Mouse (Mus musculus) bone marrow macrophage, adult 2 months (primary cell): Measurements from ENCODE around the gene Il9r. TPM values are rescaled to one million over a fixed set of nuclear protein-coding genes. Genes with fewer than 3 reads are reported as not detected.
"Not testable (repeated sequence)": the region's sequence is repeated elsewhere in the genome, so short reads cannot be mapped to it uniquely, and the experiment has no call there.

Experiments
- H3K27ac ChIP-seq: 2 replicates; pipeline ENCODE4 v1.5.1; 2012; ENCODE audit warnings: low read depth, low read length; ENCODE audit not compliant: insufficient read depth
- H3K4me1 ChIP-seq: 2 replicates; pipeline ENCODE4 v1.6.1; 2012; ENCODE audit warnings: low read length; ENCODE audit not compliant: control insufficient read depth, insufficient read depth
- H3K4me3 ChIP-seq: 2 replicates; pipeline ENCODE4 v1.5.1; 2012; ENCODE audit warnings: mild to moderate bottlenecking, low read length, moderate library complexity; ENCODE audit not compliant: insufficient read depth
- CTCF ChIP-seq: IDR thresholded peaks from 2 replicates; pipeline ENCODE4 v1.5.1; 2012; ENCODE audit warnings: low read depth, mild to moderate bottlenecking, low read length, moderate library complexity
- POLR2A ChIP-seq: IDR thresholded peaks from 2 replicates; pipeline ENCODE4 v1.6.1; 2012; ENCODE audit warnings: mild to moderate bottlenecking, low read depth, low read length, borderline replicate concordance
- polyA plus RNA-seq: library from polyadenylated mRNA; stranded (reverse); fragments of >200 nt; gene quantifications from 2 replicates; pipeline ENCODE4 v1.2.4, GENCODE M21; 2012; ENCODE audit not compliant: missing spikeins, insufficient read depth, insufficient read length

Il9r gene
- polyA plus RNA-seq, 1 experiment, result not detected

DNA sequence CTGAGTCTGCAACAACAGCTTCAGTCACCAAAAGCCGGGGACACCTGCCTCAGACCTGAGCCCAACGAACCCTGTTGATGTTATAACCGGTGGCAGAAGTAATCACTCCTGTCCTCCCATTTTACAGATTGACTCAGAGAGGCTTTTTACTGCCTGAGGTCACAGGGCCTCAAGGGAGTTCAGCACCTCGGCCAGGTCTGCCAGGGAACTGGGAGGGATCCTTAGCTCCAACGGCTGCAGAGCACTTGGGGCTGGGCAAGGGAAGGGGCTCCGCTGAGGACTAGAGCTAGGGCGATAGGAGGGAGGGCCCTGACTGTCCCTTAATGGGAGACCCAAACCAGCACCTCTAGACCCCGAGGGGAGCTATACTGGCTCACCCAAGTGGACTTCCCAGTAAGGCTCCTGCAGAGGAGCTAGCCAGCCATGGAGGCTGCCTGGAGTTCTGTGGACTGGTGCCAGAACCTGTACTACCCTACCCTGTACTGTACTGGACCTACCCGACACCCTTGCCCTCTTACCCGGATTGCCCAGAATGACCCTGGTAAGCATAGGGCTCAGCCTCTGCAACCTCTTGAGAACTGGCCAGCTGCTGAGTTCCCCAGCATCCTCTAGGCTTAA, 20.6 kb upstream of the Il9r start:
- no peak for TF ChIP-seq CTCF
- TF ChIP-seq POLR2A, result no peak
- Histone ChIP-seq H3K27ac (no peak overlapping the region), H3K4me3 (peak overlapping the region; percentile 72), H3K4me1 (peaks cover 41% of the 10 kb centered on the region)

GRCm38 (mm10) chr11:32219287-32219686, 19.2 kb upstream of the Il9r start:
- TF ChIP-seq CTCF (no peak), POLR2A (no peak)
- Histone ChIP-seq H3K27ac (no peak overlapping the region), H3K4me1 (peaks cover 29% of the 10 kb centered on the region), H3K4me3 (no peak overlapping the region)

- H3K4me1 ChIP-seq, result peaks cover 21% of the 10 kb centered on the region
- H3K4me3 ChIP-seq, result no peak overlapping the region
- TF ChIP-seq POLR2A, result no peak
- no peak for TF ChIP-seq CTCF
- H3K27ac ChIP-seq, result no peak overlapping the region
Observed at GRCm38 (mm10) chr11:32218501-32219050, 18.5 kb upstream of the Il9r start.

DNA sequence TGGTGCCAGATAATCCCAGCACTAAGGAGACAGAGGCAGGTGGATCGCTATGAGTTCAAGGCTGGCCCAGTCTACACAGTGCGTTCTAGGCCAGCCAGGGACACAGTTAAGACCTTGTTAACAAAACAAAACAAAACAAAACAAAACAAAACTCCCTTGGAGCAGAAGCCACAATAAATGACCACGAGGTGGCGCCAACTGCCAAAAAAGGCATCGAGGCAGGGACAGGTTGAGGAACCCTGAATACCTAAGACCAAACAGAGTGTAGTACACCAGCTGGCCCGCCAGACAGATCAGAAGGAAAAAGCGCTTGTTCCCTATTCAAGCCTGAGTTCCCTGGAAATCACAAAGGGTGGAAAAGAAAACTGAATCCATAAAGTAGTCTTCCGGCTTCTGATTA, 16.8 kb upstream of the Il9r start:
- H3K4me3 ChIP-seq, result no peak overlapping the region
- peaks cover 12% of the 10 kb centered on the region for H3K4me1 ChIP-seq
- no peak overlapping the region for H3K27ac ChIP-seq
- peak; percentile 93 for TF ChIP-seq CTCF
- no peak for TF ChIP-seq POLR2A

- Histone ChIP-seq H3K4me1 (peaks cover 10% of the 10 kb centered on the region), H3K27ac (no peak overlapping the region), H3K4me3 (no peak overlapping the region)
- TF ChIP-seq POLR2A, result no peak
- TF ChIP-seq CTCF, result no peak
Observed at GRCm38 (mm10) chr11:32215372-32216162, 15.5 kb upstream of the Il9r start.

DNA sequence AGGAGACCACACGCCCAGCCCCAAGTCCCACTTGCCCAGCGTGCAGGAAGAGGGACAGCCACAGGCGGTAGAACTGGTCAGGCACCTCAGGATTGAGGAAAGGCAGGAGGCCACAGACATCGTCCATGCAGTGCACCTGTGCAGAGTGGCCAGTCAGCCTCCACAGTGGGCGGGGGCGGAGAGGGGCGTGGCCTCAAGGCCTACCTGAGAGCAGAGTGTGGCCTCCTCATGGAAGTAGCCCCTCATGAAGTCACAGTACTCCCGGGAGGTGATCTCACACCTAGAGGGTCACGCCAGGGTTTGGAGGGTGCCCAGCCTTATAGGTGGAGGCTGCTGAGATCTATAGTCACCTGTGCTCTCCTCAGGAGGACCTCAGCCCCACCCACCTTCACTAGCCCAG, 10.5 kb upstream of the Il9r start:
- H3K27ac ChIP-seq, result no peak overlapping the region
- no peak for TF ChIP-seq CTCF
- peaks cover 3% of the 10 kb centered on the region; the same call in 1 of the 2 replicates for H3K4me1 ChIP-seq
- no peak overlapping the region for H3K4me3 ChIP-seq

DNA sequence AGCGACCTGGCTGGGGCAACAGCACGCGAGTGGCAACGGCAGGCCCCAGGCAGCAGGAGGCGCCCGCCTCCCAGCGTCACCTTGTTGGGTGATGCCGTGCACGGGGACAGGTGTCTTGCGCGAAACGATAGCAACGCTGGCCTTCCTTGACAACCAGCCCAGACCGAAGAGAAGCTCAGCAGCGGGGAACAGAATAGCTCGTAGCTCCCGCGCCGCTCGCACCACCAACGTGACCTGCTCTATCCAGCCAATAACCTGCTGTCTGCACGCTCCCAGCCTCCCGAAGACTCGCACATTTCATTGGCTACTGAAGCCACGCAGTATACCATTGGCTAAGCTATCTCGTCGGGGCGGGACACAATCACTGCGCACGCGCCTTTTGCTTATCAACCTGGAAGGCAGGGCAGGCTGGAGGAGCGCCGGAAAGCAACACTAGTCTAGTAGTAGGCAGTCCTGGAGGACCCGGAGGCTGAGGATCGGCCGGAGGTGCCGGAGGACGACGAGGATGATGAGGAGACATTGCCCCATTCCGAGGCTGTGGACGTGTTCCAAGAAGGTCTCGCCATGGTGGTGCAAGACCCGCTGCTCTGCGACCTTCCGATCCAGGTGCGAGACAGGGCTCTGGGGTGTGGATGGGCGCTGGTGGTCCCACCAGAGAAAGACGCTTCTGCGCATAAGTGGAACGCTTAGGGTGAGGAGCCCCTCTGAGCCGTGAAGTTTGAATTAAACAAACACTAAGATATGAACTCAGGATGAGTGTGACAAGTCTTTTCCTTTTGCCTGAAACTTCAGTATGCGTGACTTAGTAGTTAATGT, 5.2 kb upstream of the Il9r start, which contains the start of gene Snrnp25:
Gene Snrnp25 (plus strand): TSS at position 358 of the 816 bp plus-strand sequence.
- no peak for TF ChIP-seq POLR2A
- peak; percentile 20; the same call in 1 of the 2 replicates for TF ChIP-seq CTCF
- H3K4me3 ChIP-seq, result peak within 1 kb of the TSS; percentile 98
- H3K27ac ChIP-seq, result 0 out of 2 replicates have a peak within 1 kb of the TSS, but pooled peaks have one; percentile 24
- H3K4me1 ChIP-seq, result peaks cover 3% of the 10 kb centered on the region; the same call in 1 of the 2 replicates

GRCm38 (mm10) chr11:32201922-32202685, 2.0 kb upstream of the Il9r start:
- no peak for TF ChIP-seq CTCF
- no peak for TF ChIP-seq POLR2A
- peaks cover 3% of the 10 kb centered on the region; the same call in 1 of the 2 replicates for H3K4me1 ChIP-seq
- no peak overlapping the region for H3K4me3 ChIP-seq
- H3K27ac ChIP-seq, result no peak overlapping the region

DNA sequence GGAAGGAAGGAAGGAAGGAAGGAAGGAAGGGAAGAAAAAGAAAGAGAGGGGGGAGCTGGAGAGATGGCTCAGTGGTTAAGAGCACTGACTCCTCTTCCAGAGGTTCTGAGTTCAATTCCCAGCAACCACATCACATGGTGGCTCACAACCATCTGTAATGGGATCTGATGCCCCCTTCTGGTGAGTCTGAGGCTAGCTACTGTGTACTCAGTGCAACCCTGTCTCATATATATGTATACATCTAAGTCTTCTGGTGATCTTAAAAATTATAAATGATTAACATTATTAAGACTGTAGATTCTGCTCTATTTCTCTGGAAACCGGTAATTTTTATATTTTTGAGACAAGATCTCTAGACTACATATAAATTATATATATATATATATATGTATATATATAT, 913 bp upstream of the Il9r start:
- H3K4me3 ChIP-seq, H3K27ac ChIP-seq, H3K4me1 ChIP-seq: not testable (repeated sequence)
